Mouse (Mus musculus) limb, embryonic 11.5 days (tissue): ENCODE measurements around the gene Ttyh2. TPM values are rescaled to one million over a fixed set of nuclear protein-coding genes. Genes with fewer than 3 reads are reported as not detected.
A peak's percentile ranks its signal among the peaks of the same experiment; 100 is the strongest.

Experiments used
- ATAC-seq: fragments of 200-750 bp; cut with Nextera tagmentation; 2 replicates; pipeline ENCODE4 v1.8.0; 2017; ENCODE audit warnings: low read depth; ENCODE audit not compliant: insufficient number of reproducible peaks, low FRiP score, low TSS enrichment
- DNase-seq: peaks from one replicate; pipeline ENCODE4 v3.0.0-alpha.2; 2015; ENCODE audit warnings: low spot score
- H3K27ac ChIP-seq: fragments of 300-500 bp; sonication (generic); replicated peaks from 2 replicates; pipeline ENCODE4 v1.5.1; 2014; ENCODE audit warnings: low read depth, mild to moderate bottlenecking, low read length
- H3K27me3 ChIP-seq: fragments of 300-500 bp; sonication (generic); 2 replicates; pipeline ENCODE4 v1.6.1; 2014; ENCODE audit warnings: mild to moderate bottlenecking, low read length, mixed read lengths; ENCODE audit not compliant: control insufficient read depth, insufficient read depth
- H3K36me3 ChIP-seq: fragments of 300-500 bp; sonication (generic); 2 replicates; pipeline ENCODE4 v1.6.1; 2014; ENCODE audit warnings: mild to moderate bottlenecking, low read length, moderate library complexity, mixed read lengths; ENCODE audit not compliant: control insufficient read depth, insufficient read depth
- H3K4me1 ChIP-seq: fragments of 300-500 bp; sonication (generic); 2 replicates; pipeline ENCODE4 v1.6.1; 2014; ENCODE audit warnings: low read length, mixed read lengths; ENCODE audit not compliant: control insufficient read depth, insufficient read depth
- H3K4me2 ChIP-seq: fragments of 300-500 bp; sonication (generic); 2 replicates; pipeline ENCODE4 v1.6.1; 2014; ENCODE audit warnings: low read depth, mild to moderate bottlenecking, moderate library complexity; ENCODE audit not compliant: severe bottlenecking
- H3K4me3 ChIP-seq: fragments of 300-500 bp; sonication (generic); 2 replicates; pipeline ENCODE4 v1.5.1; 2014; ENCODE audit warnings: low read depth, low read length
- H3K9ac ChIP-seq: fragments of 300-500 bp; sonication (generic); 2 replicates; pipeline ENCODE4 v1.6.1; 2014; ENCODE audit warnings: mild to moderate bottlenecking, low read length
- H3K9me3 ChIP-seq: fragments of 300-500 bp; sonication (generic); 2 replicates; pipeline ENCODE4 v1.6.1; 2016; ENCODE audit warnings: low read length; ENCODE audit not compliant: control insufficient read depth
- WGBS: fragments of 180-500 bp; shearing (Covaris S2); extraction: QIAGEN DNeasy Blood & Tissue Kit; methylation state at CpG from one replicate; pipeline ENCODE4 v1.1.7; 2014; 5-methylcytosine and 5-hydroxymethylcytosine counted together
- polyA plus RNA-seq: library from polyadenylated mRNA; unstranded; fragments of >200 nt; fragmentation: Nextera tagmentation; extraction: Ambion mirVana; gene quantifications from 2 replicates; pipeline ENCODE4 v1.2.1, GENCODE M21; 2014

Gene Ttyh2
- polyA plus RNA-seq = 9.5 and 10.0 TPM in 2 replicates

GRCm38 (mm10) chr11:114675341-114675825, at the start of gene Ttyh2:
TSS of gene Ttyh2 (plus strand) at chr11:114675431.
- ATAC-seq (peak; percentile 84), DNase-seq (peak; percentile 92)
- peaks cover 11% of the 10 kb centered on the region; the same call in 1 of the 2 replicates for H3K4me1 ChIP-seq
- H3K9me3 ChIP-seq = no peaks in the 10 kb centered on the region
- H3K36me3 ChIP-seq = peaks cover 13% of the 10 kb centered on the region; the same call in 1 of the 2 replicates
- no peak within 1 kb of the TSS for H3K27ac ChIP-seq
- no peaks in the 10 kb centered on the region for H3K27me3 ChIP-seq
- under 1% methylated on average over 40 of the region's 40 CpGs for WGBS
- peak within 1 kb of the TSS; percentile 59 for H3K4me3 ChIP-seq
- peak within 1 kb of the TSS; percentile 96 for H3K4me2 ChIP-seq
- peak within 1 kb of the TSS; percentile 66 for H3K9ac ChIP-seq

- no peak overlapping the region for H3K9ac ChIP-seq
- no peaks in the 10 kb centered on the region for H3K36me3 ChIP-seq
- no peak overlapping the region for H3K4me2 ChIP-seq
- H3K4me1 ChIP-seq = 0 out of 2 replicates have a peak, but pooled peaks cover 3% of the 10 kb centered on the region
- no peak overlapping the region for H3K27ac ChIP-seq
- ATAC-seq (no peak), DNase-seq (no peak)
- no peak overlapping the region for H3K4me3 ChIP-seq
- no peaks in the 10 kb centered on the region for H3K27me3 ChIP-seq
- H3K9me3 ChIP-seq = 0 out of 2 replicates have a peak, but pooled peaks cover 4% of the 10 kb centered on the region
- WGBS = 76% methylated on average over 13 of the region's 13 CpGs
These were observed 49.0 kb upstream of the Ttyh2 start for GRCm38 (mm10) chr11:114626071-114626690.

GRCm38 (mm10) chr11:114627036-114627435, 48.2 kb upstream of the Ttyh2 start:
- no peak for DNase-seq
- WGBS = 78% methylated on average over 4 of the region's 6 CpGs

GRCm38 (mm10) chr11:114628032-114628431, 47.2 kb upstream of the Ttyh2 start:
- Histone ChIP-seq H3K4me1 (0 out of 2 replicates have a peak, but pooled peaks cover 3% of the 10 kb centered on the region), H3K4me2 (no peak overlapping the region), H3K9ac (no peak overlapping the region), H3K27ac (no peak overlapping the region), H3K27me3 (no peaks in the 10 kb centered on the region), H3K9me3 (0 out of 2 replicates have a peak, but pooled peaks cover 4% of the 10 kb centered on the region), H3K36me3 (no peaks in the 10 kb centered on the region), H3K4me3 (no peak overlapping the region)
- ATAC-seq (no peak), DNase-seq (peak; percentile 47)
- WGBS = 65% methylated on average over 12 of the region's 12 CpGs

More at GRCm38 (mm10) chr11:114627036-114627435, 48.2 kb upstream of the Ttyh2 start:
- Histone ChIP-seq H3K4me2 (no peak overlapping the region), H3K36me3 (no peaks in the 10 kb centered on the region), H3K27me3 (no peaks in the 10 kb centered on the region), H3K27ac (no peak overlapping the region), H3K4me3 (no peak overlapping the region), H3K9me3 (0 out of 2 replicates have a peak, but pooled peaks cover 4% of the 10 kb centered on the region), H3K9ac (no peak overlapping the region), H3K4me1 (0 out of 2 replicates have a peak, but pooled peaks cover 3% of the 10 kb centered on the region)
- no peak for ATAC-seq

GRCm38 (mm10) chr11:114630044-114630443, 45.2 kb upstream of the Ttyh2 start:
- H3K9ac ChIP-seq = no peak overlapping the region
- DNase-seq = no peak
- 0 out of 2 replicates have a peak, but pooled peaks cover 3% of the 10 kb centered on the region for H3K4me1 ChIP-seq
- no peak overlapping the region for H3K4me2 ChIP-seq
- no peak for ATAC-seq
- 0 out of 2 replicates have a peak, but pooled peaks cover 4% of the 10 kb centered on the region for H3K9me3 ChIP-seq
- no peak overlapping the region for H3K4me3 ChIP-seq
- no peaks in the 10 kb centered on the region for H3K27me3 ChIP-seq
- H3K27ac ChIP-seq = no peak overlapping the region
- WGBS = 80% methylated on average over 5 of the region's 5 CpGs
- no peaks in the 10 kb centered on the region for H3K36me3 ChIP-seq

- WGBS = 65% methylated on average over 8 of the region's 8 CpGs
These were observed 43.0 kb upstream of the Ttyh2 start for GRCm38 (mm10) chr11:114632266-114632665.

GRCm38 (mm10) chr11:114636292-114636691, 38.9 kb upstream of the Ttyh2 start:
- Histone ChIP-seq H3K9ac (no peak overlapping the region), H3K36me3 (no peaks in the 10 kb centered on the region), H3K9me3 (no peaks in the 10 kb centered on the region), H3K27me3 (no peaks in the 10 kb centered on the region), H3K4me2 (peak overlapping the region; percentile 11; the same call in 1 of the 2 replicates), H3K4me3 (no peak overlapping the region), H3K27ac (no peak overlapping the region), H3K4me1 (peaks cover 9% of the 10 kb centered on the region)
- DNase-seq (peak; percentile 97), ATAC-seq (peak; percentile 53; the same call in 1 of the 2 replicates)
- WGBS = under 1% methylated on average over 6 of the region's 6 CpGs

More at GRCm38 (mm10) chr11:114632266-114632665, 43.0 kb upstream of the Ttyh2 start:
- 0 out of 2 replicates have a peak, but pooled peaks cover 3% of the 10 kb centered on the region for H3K4me1 ChIP-seq
- no peak overlapping the region for H3K27ac ChIP-seq
- no peak overlapping the region for H3K9ac ChIP-seq
- ATAC-seq (no peak), DNase-seq (no peak)
- H3K27me3 ChIP-seq = no peaks in the 10 kb centered on the region
- H3K4me3 ChIP-seq = no peak overlapping the region
- H3K36me3 ChIP-seq = no peaks in the 10 kb centered on the region
- H3K9me3 ChIP-seq = 0 out of 2 replicates have a peak, but pooled peaks cover 4% of the 10 kb centered on the region
- no peak overlapping the region for H3K4me2 ChIP-seq

GRCm38 (mm10) chr11:114636727-114637505, 38.3 kb upstream of the Ttyh2 start:
- ATAC-seq (no peak), DNase-seq (peak; percentile 51)
- H3K36me3 ChIP-seq = no peaks in the 10 kb centered on the region
- H3K4me1 ChIP-seq = peaks cover 9% of the 10 kb centered on the region
- no peak overlapping the region for H3K9ac ChIP-seq
- H3K9me3 ChIP-seq = no peaks in the 10 kb centered on the region
- H3K27ac ChIP-seq = no peak overlapping the region
- H3K4me3 ChIP-seq = no peak overlapping the region
- WGBS = 59% methylated on average over 35 of the region's 35 CpGs
- peak overlapping the region; percentile 11; the same call in 1 of the 2 replicates for H3K4me2 ChIP-seq
- H3K27me3 ChIP-seq = no peaks in the 10 kb centered on the region
